Mouse (Mus musculus): Measurements from ENCODE around the gene Map4k3. TPM values are rescaled to one million over a fixed set of nuclear protein-coding genes. Genes with fewer than 3 reads are reported as not detected.
"Not testable (repeated sequence)": the region's sequence is repeated elsewhere in the genome, so short reads cannot be mapped to it uniquely, and the experiment has no call there.

Map4k3 gene
- total RNA-seq (2015) (8.4 and 10.0 TPM in 2 replicates), total RNA-seq (2017) (8.0 and 8.7 TPM in 2 replicates)

- ATAC-seq (replicated peaks; ENCODE audit: poor library complexity) = peak; percentile 61
Measured at GRCm38 (mm10) chr17:80728062-80728858, at the start of gene Map4k3. Map4k3 (minus strand) TSS chr17:80728485.

DNA sequence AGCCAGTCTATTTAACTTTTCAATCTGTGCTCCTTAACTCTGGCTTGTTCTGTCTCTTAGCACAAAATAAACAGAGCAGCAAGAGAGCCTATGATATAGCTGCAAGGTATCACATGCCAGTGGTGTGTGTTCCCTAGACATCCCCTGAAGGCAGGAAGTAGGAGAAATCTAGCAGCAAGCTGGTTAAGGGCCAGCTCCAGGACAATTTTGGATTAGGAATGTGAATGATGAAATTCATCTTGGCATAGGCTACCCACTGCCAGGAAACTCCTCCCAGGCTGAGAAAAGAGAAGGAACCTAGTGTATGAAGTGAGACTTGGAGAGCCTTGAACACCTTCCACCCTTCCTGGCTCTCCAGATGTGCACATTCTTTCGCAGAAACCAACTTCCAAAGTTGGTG is 49.3 kb upstream of the Map4k3 start:
- ATAC-seq (replicated peaks; ENCODE audit: poor library complexity) = no peak

GRCm38 (mm10) chr17:80775178-80775788 is 47.0 kb upstream of the Map4k3 start:
- no peak; the same call in 1 of the 2 replicates for ATAC-seq (replicated peaks; ENCODE audit: poor library complexity)

GRCm38 (mm10) chr17:80772545-80773453 is 44.5 kb upstream of the Map4k3 start:
- ATAC-seq (replicated peaks; ENCODE audit: poor library complexity) = peak; percentile 90

DNA sequence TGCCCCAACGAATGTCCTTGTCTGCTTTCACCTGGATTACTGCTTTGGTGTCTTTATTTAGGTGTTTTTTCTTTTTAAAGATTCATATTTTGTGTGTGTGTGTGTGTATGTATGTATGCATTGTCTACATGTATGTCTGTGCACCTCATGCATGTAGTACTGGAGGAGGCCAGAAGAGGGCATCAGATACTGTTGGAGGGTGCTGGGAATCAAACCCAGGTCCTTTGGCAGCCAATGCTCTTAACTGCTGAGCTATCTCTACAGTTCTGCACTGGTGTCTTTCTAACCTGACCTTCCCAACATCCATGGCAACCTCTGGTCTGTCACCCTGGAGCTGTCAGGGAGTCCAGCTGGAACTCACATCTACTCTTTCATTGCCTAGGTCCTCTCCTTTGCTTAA is 41.8 kb upstream of the Map4k3 start:
- no peak for ATAC-seq (replicated peaks; ENCODE audit: poor library complexity)

DNA sequence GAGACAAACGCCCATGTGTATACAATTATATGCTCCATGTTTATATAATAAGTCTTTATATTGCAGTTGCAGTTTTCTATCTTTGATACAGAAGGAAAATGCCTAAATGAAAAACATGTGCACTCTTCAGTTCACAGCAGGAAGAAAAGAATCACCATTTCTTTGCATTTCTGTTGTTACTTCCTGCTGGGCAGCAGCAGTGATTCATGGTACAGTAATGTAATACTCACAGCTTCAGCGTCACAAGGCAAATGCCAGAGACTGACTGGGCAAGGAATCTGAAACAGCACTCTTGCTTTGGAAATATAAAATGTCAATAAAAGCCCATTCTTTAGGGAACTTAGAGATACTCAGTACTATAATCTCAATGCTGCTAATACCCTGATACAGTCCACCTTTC is 36.9 kb upstream of the Map4k3 start:
- no peak for ATAC-seq (replicated peaks; ENCODE audit: poor library complexity)

DNA sequence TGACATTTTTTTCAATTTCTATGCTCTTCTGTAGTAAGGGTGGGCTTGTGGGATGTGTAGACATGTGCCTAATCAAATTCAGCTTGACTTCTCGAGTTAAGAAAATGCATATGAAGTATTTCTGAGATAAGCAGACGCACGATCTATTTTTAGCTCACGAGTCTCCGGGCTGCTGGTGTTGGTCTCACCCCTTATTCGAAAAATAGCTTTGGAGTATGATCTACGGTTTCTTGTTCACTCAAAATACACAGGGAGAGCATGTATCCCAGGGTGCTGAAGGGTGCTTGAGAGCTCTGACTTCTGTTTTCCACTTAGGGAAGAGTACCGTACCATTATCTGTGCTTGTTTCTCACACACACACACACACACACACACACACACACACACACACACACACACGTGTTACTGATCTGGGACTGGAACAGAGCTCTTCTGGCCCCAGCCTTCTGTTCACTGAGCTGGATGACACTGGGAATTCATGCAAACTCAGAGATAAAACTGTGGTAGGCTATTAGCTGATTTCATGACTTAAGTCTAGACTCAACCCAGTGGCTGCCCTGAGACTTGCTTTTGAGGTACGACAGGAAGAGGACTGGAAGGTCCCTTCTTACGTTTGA is 34.9 kb upstream of the Map4k3 start:
- peak; percentile 56 for ATAC-seq (replicated peaks; ENCODE audit: poor library complexity)

DNA sequence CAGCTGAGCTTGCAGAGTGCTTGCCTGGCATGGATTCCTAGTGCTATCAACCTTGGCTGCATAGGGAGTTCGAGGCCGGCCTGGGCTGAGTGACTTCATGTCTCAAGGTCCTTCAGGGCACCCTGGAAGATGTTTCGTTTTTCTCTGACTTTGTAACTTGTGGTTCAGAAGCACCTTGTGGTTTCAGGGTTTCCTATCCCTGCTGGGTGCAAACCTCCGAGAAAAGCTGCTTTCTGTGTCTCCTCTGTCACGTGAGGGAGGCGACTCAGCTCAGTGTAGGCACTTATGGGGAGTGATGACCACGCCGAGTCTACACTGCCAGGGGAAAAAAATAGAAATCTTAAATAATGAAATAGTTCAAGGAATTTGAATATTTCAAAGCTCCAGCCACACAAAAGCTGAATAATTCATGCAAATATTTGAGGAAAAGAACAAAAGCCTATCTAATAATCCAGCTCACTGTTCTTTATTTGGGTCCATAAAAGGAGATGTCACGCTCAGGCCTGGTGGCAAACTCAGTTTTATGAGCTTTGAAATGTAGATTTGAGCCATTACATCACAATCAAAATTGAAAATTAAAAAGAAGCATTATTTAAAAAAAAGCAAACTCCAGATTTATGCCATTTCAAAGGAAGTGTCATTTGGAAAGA is 34.2 kb upstream of the Map4k3 start:
- ATAC-seq (replicated peaks; ENCODE audit: poor library complexity) = peak; percentile 60

DNA sequence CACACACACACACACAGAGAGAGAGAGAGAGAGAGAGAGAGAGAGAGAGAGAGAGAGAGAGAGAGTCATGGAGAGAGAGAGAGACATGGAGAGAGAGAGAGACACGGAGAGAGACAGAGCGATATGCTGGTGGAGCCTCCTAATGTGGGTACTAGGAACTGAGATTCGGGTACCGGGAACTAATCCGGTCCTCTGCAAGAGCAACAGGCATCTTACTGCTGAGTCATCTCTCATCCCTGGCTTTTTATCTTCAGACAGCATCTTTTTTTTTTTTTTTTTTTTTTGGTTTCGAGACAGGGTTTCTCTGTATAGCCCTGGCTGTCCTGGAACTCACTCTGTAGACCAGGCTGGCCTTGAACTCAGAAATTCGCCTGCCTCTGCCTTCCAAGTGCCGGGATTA is 32.9 kb upstream of the Map4k3 start:
- not testable (repeated sequence) for ATAC-seq (replicated peaks; ENCODE audit: poor library complexity)

GRCm38 (mm10) chr17:80760344-80761145 is 32.3 kb upstream of the Map4k3 start:
- no peak for ATAC-seq (replicated peaks; ENCODE audit: poor library complexity)

DNA sequence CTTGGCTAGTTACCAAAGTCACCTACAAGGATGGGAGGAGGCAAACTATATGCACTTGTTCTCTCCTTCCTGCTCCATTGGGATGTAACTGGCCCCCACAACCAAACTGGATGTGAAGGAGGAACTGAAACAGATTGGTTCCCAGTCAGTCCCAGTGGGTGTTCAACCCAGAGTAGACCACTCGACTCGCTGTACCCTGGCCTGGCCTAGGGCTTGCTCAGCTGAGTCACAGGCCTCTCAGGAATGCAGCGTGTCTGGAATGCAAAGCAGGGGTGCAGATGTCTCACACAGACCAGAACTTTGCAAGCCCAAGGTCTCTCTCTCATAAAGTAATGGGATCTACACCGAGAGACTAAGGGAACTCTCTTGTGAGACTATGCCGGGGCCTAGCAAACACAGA is 27.8 kb upstream of the Map4k3 start:
- ATAC-seq (replicated peaks; ENCODE audit: poor library complexity) = peak; percentile 58

- no peak for ATAC-seq (replicated peaks; ENCODE audit: poor library complexity)
Measured at GRCm38 (mm10) chr17:80755076-80755871, 27.0 kb upstream of the Map4k3 start.

- ATAC-seq (replicated peaks; ENCODE audit: poor library complexity) = no peak
Measured at GRCm38 (mm10) chr17:80754589-80754988, 26.3 kb upstream of the Map4k3 start.

DNA sequence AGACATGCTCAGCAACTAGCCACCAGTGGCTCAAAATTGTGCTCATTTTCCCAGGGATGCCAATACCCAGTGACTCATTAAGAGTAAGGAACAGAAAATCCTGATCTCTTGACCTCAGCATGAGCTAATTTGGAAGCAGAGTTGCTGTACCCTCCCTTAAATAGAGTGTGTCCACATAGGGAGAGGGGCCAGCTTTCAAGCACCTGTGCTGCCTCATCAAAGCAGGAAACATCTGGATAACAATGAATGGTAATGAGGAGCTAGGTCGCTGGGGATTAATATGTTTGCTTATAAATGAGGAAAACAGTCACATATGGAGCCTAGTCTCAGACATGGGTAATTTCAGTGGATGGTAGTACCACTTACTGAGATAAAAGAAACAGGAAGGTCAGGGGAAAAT is 24.2 kb upstream of the Map4k3 start:
- no peak for ATAC-seq (replicated peaks; ENCODE audit: poor library complexity)

GRCm38 (mm10) chr17:80739421-80739820 is 11.1 kb upstream of the Map4k3 start:
- ATAC-seq (replicated peaks; ENCODE audit: poor library complexity) = no peak

DNA sequence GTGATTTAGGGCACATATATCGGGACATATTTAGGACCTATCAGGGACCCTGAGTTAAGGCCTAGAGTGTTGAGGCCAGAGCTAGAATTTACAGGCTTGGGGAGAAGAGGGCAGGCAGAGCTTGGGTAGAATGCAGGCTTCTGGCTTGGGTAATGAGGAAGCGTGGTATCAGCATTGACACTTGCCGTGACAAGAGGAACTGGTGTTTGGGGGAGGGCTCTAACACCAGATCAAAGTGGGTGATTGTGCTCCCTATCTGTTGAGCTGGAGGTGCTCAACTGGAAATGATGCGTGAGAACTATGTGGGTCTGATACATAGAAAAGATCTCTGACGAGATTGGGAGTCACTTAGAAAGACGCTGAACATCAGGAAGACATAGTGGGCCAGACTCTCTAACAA is 6.4 kb upstream of the Map4k3 start:
- peak; percentile 72 for ATAC-seq (replicated peaks; ENCODE audit: poor library complexity)

- no peak for ATAC-seq (replicated peaks; ENCODE audit: poor library complexity)
Measured at GRCm38 (mm10) chr17:80733121-80733800, 5.0 kb upstream of the Map4k3 start.

DNA sequence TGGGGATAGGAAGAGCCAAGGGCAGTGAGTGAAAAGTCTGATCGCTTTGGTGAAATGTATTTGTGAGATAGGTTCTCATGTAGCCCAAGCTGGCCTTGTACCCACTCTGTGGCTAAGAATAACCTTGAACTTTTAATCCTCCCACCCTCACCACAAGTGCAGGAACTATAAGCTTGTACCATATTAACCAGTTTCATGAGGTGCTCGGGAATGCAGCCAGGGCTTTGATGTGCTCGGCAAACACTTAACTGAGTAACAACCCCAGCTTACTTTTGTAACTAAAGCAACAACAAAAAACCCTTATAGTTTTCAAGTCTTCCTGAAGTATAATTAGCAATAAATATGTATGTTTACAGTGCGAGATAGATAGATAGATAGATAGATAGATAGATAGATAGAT is 4.0 kb upstream of the Map4k3 start:
- no peak for ATAC-seq (replicated peaks; ENCODE audit: poor library complexity)
